Mouse (Mus musculus): ENCODE measurements around the gene Armh1.

DNA sequence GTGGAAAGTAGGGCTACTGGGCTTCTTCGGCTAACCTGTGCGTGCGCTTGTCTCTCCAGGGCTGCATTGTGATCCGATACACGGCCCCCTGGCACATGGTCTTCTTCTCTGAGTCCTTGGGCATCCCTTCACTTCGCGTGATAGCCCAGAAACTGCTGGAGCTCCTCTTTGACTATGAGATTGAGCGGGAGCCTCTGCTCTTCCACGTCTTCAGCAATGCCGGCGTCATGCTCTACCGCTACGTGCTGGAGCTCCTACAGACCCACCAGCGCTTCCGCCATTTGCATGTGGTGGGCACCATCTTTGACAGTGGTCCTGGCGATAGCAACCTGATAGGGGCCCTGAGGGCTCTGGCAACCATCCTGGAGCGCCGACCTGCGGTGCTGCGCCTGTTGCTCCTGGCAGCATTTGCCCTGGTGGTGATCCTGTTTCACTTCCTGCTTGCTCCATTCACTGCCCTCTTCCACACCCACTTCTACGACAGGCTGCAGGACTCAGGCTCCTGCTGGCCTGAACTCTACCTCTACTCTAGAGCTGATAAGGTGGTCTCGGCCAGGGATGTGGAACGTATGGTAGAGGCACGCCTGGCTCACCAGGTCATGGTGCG, 16.0 kb upstream of the Armh1 start:
- no peak for TF ChIP-seq CTCF (IDR thresholded peaks at IDR 0.05; ENCODE audit: low read depth, low read length)
- no peak for TF ChIP-seq POLR2A (IDR thresholded peaks at IDR 0.05; ENCODE audit: extremely low read depth, insufficient read depth, low read length)
